Mouse (Mus musculus) forebrain, embryonic 12.5 days (tissue): ENCODE results near the gene Cflar. TPM values are rescaled to one million over a fixed set of nuclear protein-coding genes. Genes with fewer than 3 reads are reported as not detected.
A peak's percentile ranks its signal among the peaks of the same experiment; 100 is the strongest.

ENCODE experiments used
- ATAC-seq: fragments of 200-750 bp; cut with Nextera tagmentation; 2 replicates; pipeline ENCODE4 v1.8.0; 2017; ENCODE audit warnings: moderate TSS enrichment; ENCODE audit not compliant: low FRiP score
- H3K27ac ChIP-seq: fragments of 300-500 bp; sonication (generic); 2 replicates; pipeline ENCODE4 v1.5.1; 2016; ENCODE audit warnings: mild to moderate bottlenecking
- H3K27me3 ChIP-seq: fragments of 300-500 bp; sonication (generic); 2 replicates; pipeline ENCODE4 v1.6.1; 2016; ENCODE audit warnings: mild to moderate bottlenecking
- H3K36me3 ChIP-seq: fragments of 300-500 bp; sonication (generic); replicated peaks from 2 replicates; pipeline ENCODE4 v1.6.1; 2016; ENCODE audit warnings: mild to moderate bottlenecking
- H3K4me1 ChIP-seq: fragments of 300-500 bp; sonication (generic); 2 replicates; pipeline ENCODE4 v1.6.1; 2016
- H3K4me2 ChIP-seq: fragments of 300-500 bp; sonication (generic); 2 replicates; pipeline ENCODE4 v1.6.1; 2016; ENCODE audit warnings: mild to moderate bottlenecking, moderate library complexity
- H3K4me3 ChIP-seq: fragments of 300-500 bp; sonication (generic); replicated peaks from 2 replicates; pipeline ENCODE4 v1.5.1; 2016; ENCODE audit warnings: mild to moderate bottlenecking
- H3K9ac ChIP-seq: fragments of 300-500 bp; sonication (generic); 2 replicates; pipeline ENCODE4 v1.6.1; 2016; ENCODE audit warnings: mild to moderate bottlenecking
- H3K9me3 ChIP-seq: fragments of 300-500 bp; sonication (generic); 2 replicates; pipeline ENCODE4 v1.6.1; 2016
- WGBS: fragments of 180-500 bp; shearing (Covaris S2); methylation state at CpG from one replicate; pipeline ENCODE4 v1.1.7; 2016; 5-methylcytosine and 5-hydroxymethylcytosine counted together
- polyA plus RNA-seq: library from polyadenylated mRNA; unstranded; fragments of >200 nt; fragmentation: Nextera tagmentation; extraction: Ambion mirVana; gene quantifications from 2 replicates; pipeline ENCODE4 v1.2.1, GENCODE M21; 2016

Cflar gene
- polyA plus RNA-seq, 1 experiment from 2014 or later = 24.8 TPM

GRCm38 (mm10) chr1:58723809-58724405, 12.6 kb downstream of the Cflar start:
- Histone ChIP-seq H3K9me3 (no peaks in the 10 kb centered on the region), H3K27me3 (no peaks in the 10 kb centered on the region), H3K36me3 (peaks cover 14% of the 10 kb centered on the region; the same call in 1 of the 2 replicates), H3K4me1 (peaks cover 11% of the 10 kb centered on the region; the same call in 1 of the 2 replicates), H3K9ac (no peak overlapping the region), H3K4me3 (no peak overlapping the region), H3K4me2 (peak overlapping the region; percentile 30), H3K27ac (no peak overlapping the region)
- ATAC-seq = no peak
- WGBS = 60% methylated on average over 7 of the region's 7 CpGs

GRCm38 (mm10) chr1:58724533-58724932, 13.2 kb downstream of the Cflar start:
- H3K27me3 ChIP-seq = no peaks in the 10 kb centered on the region
- H3K4me1 ChIP-seq = peaks cover 11% of the 10 kb centered on the region; the same call in 1 of the 2 replicates
- H3K9ac ChIP-seq = no peak overlapping the region
- peak overlapping the region; percentile 30 for H3K4me2 ChIP-seq
- no peaks in the 10 kb centered on the region for H3K9me3 ChIP-seq
- WGBS = 71% methylated on average over 5 of the region's 9 CpGs
- H3K27ac ChIP-seq = no peak overlapping the region
- H3K36me3 ChIP-seq = peaks cover 20% of the 10 kb centered on the region; the same call in 1 of the 2 replicates
- ATAC-seq = no peak
- H3K4me3 ChIP-seq = no peak overlapping the region

GRCm38 (mm10) chr1:58725095-58725494, 13.8 kb downstream of the Cflar start:
- no peaks in the 10 kb centered on the region for H3K27me3 ChIP-seq
- H3K27ac ChIP-seq = no peak overlapping the region
- H3K9ac ChIP-seq = no peak overlapping the region
- no peaks in the 10 kb centered on the region for H3K9me3 ChIP-seq
- no peak overlapping the region for H3K4me3 ChIP-seq
- H3K4me1 ChIP-seq = peaks cover 11% of the 10 kb centered on the region; the same call in 1 of the 2 replicates
- H3K4me2 ChIP-seq = no peak overlapping the region
- no peak for ATAC-seq
- H3K36me3 ChIP-seq = peaks cover 20% of the 10 kb centered on the region; the same call in 1 of the 2 replicates

DNA sequence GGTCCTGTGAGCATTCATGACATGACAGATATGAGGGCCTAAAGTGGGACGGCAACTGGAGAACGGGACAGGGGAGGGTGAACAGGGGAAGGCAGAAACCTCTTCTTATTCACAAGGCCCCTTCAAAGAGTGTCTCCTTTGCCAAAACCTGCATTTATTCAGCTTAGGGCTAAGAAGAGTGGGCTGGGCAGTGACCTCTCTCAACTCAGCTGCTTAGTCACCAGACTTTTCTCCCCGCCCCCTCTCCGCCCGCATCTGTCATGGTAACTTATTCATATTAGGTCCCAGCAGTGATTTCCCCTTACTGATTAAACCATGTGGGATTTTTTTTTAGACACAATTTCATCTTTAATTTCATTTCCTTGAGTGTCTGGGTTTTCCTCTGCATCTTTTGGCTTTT, 14.5 kb downstream of the Cflar start:
- Histone ChIP-seq H3K27me3 (no peaks in the 10 kb centered on the region), H3K9ac (no peak overlapping the region), H3K36me3 (peaks cover 23% of the 10 kb centered on the region; the same call in 1 of the 2 replicates), H3K4me1 (peaks cover 11% of the 10 kb centered on the region; the same call in 1 of the 2 replicates), H3K4me2 (no peak overlapping the region), H3K4me3 (no peak overlapping the region), H3K9me3 (no peaks in the 10 kb centered on the region), H3K27ac (no peak overlapping the region)
- no peak for ATAC-seq
- WGBS = 96% methylated on average over 5 of the region's 5 CpGs

- H3K27me3 ChIP-seq = no peaks in the 10 kb centered on the region
- no peaks in the 10 kb centered on the region for H3K9me3 ChIP-seq
- peaks cover 11% of the 10 kb centered on the region; the same call in 1 of the 2 replicates for H3K4me1 ChIP-seq
- no peak for ATAC-seq
- 93% methylated on average over 1 of the region's 1 CpGs for WGBS
- no peak overlapping the region for H3K27ac ChIP-seq
- H3K4me2 ChIP-seq = no peak overlapping the region
- H3K9ac ChIP-seq = no peak overlapping the region
- H3K4me3 ChIP-seq = no peak overlapping the region
- peaks cover 30% of the 10 kb centered on the region for H3K36me3 ChIP-seq
Measured at GRCm38 (mm10) chr1:58727019-58727746, 15.9 kb downstream of the Cflar start.

DNA sequence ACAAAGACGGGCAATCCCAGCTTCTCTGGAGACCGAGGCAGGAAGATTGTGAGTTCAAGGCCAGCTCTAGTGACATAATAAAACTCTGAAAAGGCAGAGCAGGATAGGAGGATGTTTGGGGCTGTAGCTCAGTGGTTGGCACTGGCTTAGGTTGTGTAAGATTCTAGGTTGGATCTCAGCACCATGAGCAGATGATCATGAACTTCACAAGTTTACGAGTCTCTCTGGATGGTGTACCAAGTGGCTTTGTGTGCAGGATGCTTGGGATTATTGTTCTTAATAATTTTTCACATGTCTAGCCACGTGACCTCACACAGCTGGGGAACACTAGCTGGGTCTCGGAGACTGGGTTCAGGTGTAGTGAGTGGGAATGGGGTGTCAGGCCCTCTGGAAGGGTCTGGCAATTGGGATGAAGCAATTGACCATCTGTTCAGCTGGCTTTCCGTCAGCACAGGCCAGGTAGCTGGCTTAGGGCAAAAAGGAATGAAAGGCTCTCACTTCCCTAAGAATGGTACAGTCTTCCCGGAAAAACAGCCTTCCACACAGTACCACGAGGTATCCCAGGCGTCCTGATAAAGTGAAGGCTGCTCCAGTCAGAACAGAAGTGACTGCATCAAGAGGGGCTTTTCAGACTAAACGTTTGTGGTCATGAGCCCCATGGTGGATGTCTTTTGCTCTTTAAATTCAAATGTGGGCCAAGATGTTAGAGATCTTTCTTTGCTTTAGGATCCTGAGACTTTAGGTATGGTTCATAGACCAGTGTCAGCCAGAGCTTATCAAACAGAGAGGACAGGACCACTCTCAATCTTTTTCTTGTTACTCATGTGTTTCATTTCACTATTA, 16.7 kb downstream of the Cflar start:
- H3K4me1 ChIP-seq = peaks cover 11% of the 10 kb centered on the region; the same call in 1 of the 2 replicates
- H3K9ac ChIP-seq = no peak overlapping the region
- WGBS = 92% methylated on average over 10 of the region's 10 CpGs
- H3K36me3 ChIP-seq = peaks cover 30% of the 10 kb centered on the region
- H3K4me2 ChIP-seq = no peak overlapping the region
- no peak for ATAC-seq
- no peak overlapping the region for H3K4me3 ChIP-seq
- no peaks in the 10 kb centered on the region for H3K27me3 ChIP-seq
- H3K9me3 ChIP-seq = no peaks in the 10 kb centered on the region
- H3K27ac ChIP-seq = no peak overlapping the region

DNA sequence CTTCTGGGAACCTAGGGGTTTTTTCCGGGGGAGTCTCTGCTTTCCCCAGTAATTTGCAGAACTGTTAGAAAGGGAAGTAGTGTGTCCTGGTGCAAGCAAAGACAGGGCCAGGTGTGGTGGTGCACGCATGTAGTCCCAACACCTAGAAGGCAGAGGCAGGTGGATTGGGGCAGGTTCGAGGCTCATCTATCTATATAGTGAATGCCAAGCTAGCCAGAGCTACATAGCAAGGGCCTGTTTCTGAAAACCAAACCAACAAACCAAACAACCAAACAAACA, 17.2 kb downstream of the Cflar start:
- Histone ChIP-seq H3K9me3 (no peaks in the 10 kb centered on the region), H3K9ac (no peak overlapping the region), H3K27ac (no peak overlapping the region), H3K4me3 (no peak overlapping the region), H3K36me3 (peaks cover 30% of the 10 kb centered on the region), H3K4me2 (no peak overlapping the region), H3K4me1 (peaks cover 11% of the 10 kb centered on the region; the same call in 1 of the 2 replicates), H3K27me3 (no peaks in the 10 kb centered on the region)
- ATAC-seq = no peak
- WGBS = 90% methylated on average over 3 of the region's 3 CpGs

GRCm38 (mm10) chr1:58733636-58734035, 22.3 kb downstream of the Cflar start:
- no peak overlapping the region for H3K4me3 ChIP-seq
- H3K4me1 ChIP-seq = no peaks in the 10 kb centered on the region
- 96% methylated on average over 2 of the region's 2 CpGs for WGBS
- H3K9me3 ChIP-seq = no peaks in the 10 kb centered on the region
- H3K27me3 ChIP-seq = no peaks in the 10 kb centered on the region
- H3K36me3 ChIP-seq = peaks cover 40% of the 10 kb centered on the region
- no peak overlapping the region for H3K4me2 ChIP-seq
- no peak for ATAC-seq
- H3K27ac ChIP-seq = no peak overlapping the region
- no peak overlapping the region for H3K9ac ChIP-seq

GRCm38 (mm10) chr1:58734043-58734920, 23.0 kb downstream of the Cflar start:
- Histone ChIP-seq H3K9me3 (no peaks in the 10 kb centered on the region), H3K27me3 (no peaks in the 10 kb centered on the region), H3K4me2 (no peak overlapping the region), H3K36me3 (peaks cover 34% of the 10 kb centered on the region), H3K9ac (no peak overlapping the region), H3K27ac (no peak overlapping the region), H3K4me1 (no peaks in the 10 kb centered on the region), H3K4me3 (no peak overlapping the region)
- WGBS = 93% methylated on average over 11 of the region's 11 CpGs
- ATAC-seq = no peak

- H3K4me3 ChIP-seq = no peak overlapping the region
- no peak for ATAC-seq
- no peak overlapping the region for H3K4me2 ChIP-seq
- H3K36me3 ChIP-seq = peaks cover 32% of the 10 kb centered on the region
- H3K27ac ChIP-seq = no peak overlapping the region
- no peak overlapping the region for H3K9ac ChIP-seq
- H3K4me1 ChIP-seq = no peaks in the 10 kb centered on the region
- H3K27me3 ChIP-seq = no peaks in the 10 kb centered on the region
- no peaks in the 10 kb centered on the region for H3K9me3 ChIP-seq
- 90% methylated on average over 7 of the region's 7 CpGs for WGBS
Measured at GRCm38 (mm10) chr1:58735962-58736361, 24.7 kb downstream of the Cflar start.

GRCm38 (mm10) chr1:58736968-58737367, 25.7 kb downstream of the Cflar start:
- 97% methylated on average over 22 of the region's 22 CpGs for WGBS
- Histone ChIP-seq H3K27ac (no peak overlapping the region), H3K4me2 (no peak overlapping the region), H3K9me3 (no peaks in the 10 kb centered on the region), H3K4me1 (no peaks in the 10 kb centered on the region), H3K4me3 (no peak overlapping the region), H3K36me3 (peaks cover 34% of the 10 kb centered on the region), H3K9ac (no peak overlapping the region), H3K27me3 (no peaks in the 10 kb centered on the region)
- no peak for ATAC-seq

DNA sequence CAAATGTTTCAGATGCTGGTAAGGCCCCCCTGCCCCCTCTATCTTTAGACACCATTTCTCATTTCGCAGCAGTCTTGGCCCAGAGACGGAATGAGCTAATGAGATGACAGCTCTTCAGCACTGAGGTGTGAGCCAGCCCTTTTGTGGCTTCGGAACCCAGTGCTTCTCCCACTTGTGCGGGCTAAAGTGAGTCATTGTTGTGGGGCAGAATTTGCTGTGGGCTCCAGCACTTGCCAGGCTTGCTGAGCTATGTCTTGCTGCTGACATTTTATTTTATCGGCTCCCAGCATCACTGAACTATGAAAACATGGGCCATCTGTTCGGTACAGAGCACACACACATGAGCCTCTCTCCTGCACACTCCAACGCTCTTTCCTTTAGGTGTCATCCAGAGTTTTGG, 28.2 kb downstream of the Cflar start:
- Histone ChIP-seq H3K27ac (no peak overlapping the region), H3K27me3 (no peaks in the 10 kb centered on the region), H3K36me3 (peaks cover 47% of the 10 kb centered on the region), H3K4me3 (no peak overlapping the region), H3K9ac (no peak overlapping the region), H3K4me1 (no peaks in the 10 kb centered on the region), H3K4me2 (no peak overlapping the region), H3K9me3 (no peaks in the 10 kb centered on the region)
- no peak for ATAC-seq
- 87% methylated on average over 7 of the region's 7 CpGs for WGBS
